8 mouse cellular contexts compared by ENCODE assay signal in the genomic region with DNA sequence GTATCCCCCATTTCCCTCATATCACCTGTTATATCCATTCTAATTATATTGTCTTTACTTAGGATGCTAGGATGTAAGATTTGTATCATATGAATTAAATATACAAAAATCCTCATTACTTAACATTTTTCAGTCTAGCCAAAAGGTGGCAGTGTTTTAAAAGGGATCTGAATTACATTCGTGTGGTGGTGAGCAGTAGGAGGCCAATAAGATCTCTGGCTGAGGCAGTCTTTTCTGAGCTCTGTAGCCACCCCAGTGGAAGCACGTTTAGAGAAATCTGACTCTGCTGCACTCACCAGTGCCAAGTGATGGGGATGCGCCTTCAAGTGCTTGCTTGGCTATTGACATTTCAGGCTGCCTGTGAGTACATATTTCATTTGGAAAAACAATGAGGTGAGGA.
A peak's percentile ranks its signal among the peaks of the same experiment; 100 is the strongest.
DNase-seq lines count a peak whose midpoint lies in the region; ATAC-seq and TF ChIP-seq lines count a peak whose summit lies in the region.
"Had no signal": no experiment of that assay in that cellular context is flagged by ENCODE, and none has a peak within 500 bp of the region (broad histone marks: within the 10 kb centered on the region; RNA-seq: fewer than 3 reads in every experiment).

No protein-coding gene starts in this region.

- WGBS in limb, embryonic 11.5 days = 16% methylated on average over 3 of the region's 3 CpGs
- WGBS in limb, embryonic 10.5 days = 14% methylated on average over 3 of the region's 3 CpGs
- 17% methylated on average over 3 of the region's 3 CpGs for WGBS in hindbrain, embryonic 13.5 days

- no peak overlapping the region for H3K9ac ChIP-seq in limb, embryonic 11.5 days (ENCODE audit: low read length)
- no peak overlapping the region for H3K9ac ChIP-seq in hindbrain, embryonic 13.5 days

- no peaks in the 10 kb centered on the region for H3K9me3 ChIP-seq in limb, embryonic 11.5 days (ENCODE audit: control insufficient read depth, low read length)
- H3K9me3 ChIP-seq in limb, embryonic 10.5 days (replicated peaks) = no peaks in the 10 kb centered on the region
- H3K9me3 ChIP-seq in hindbrain, embryonic 13.5 days = no peaks in the 10 kb centered on the region
- H3K9me3 ChIP-seq: megakaryocyte, embryonic 14.5 days had no signal

- ATAC-seq in limb, embryonic 11.5 days (ENCODE audit: insufficient number of reproducible peaks, low FRiP score, low TSS enrichment, low read depth) = peak; percentile 75; the same call in 1 of the 2 replicates
- peak; percentile 80; the same call in 1 of the 2 replicates for ATAC-seq in hindbrain, embryonic 13.5 days (ENCODE audit: low FRiP score)

- H3K27me3 ChIP-seq in limb, embryonic 11.5 days (ENCODE audit: control insufficient read depth, insufficient read depth, low read length) = no peaks in the 10 kb centered on the region
- no peaks in the 10 kb centered on the region for H3K27me3 ChIP-seq in limb, embryonic 10.5 days (ENCODE audit: low read depth, poor library complexity, severe bottlenecking)
- H3K27me3 ChIP-seq in hindbrain, embryonic 13.5 days = no peaks in the 10 kb centered on the region

- H3K4me2 ChIP-seq in limb, embryonic 11.5 days (ENCODE audit: low read depth, severe bottlenecking) = no peak overlapping the region
- H3K4me2 ChIP-seq in hindbrain, embryonic 13.5 days = no peak overlapping the region

- DNase-seq in limb, embryonic 11.5 days (ENCODE audit: low spot score) = peak; percentile 29
- no peak for DNase-seq in limb, embryonic 10.5 days (ENCODE audit: low spot score)
- peak; percentile 78 for DNase-seq in brain, embryonic 14.5 days (ENCODE audit: low read depth)
- peak; percentile 3 for DNase-seq in retina, postnatal 7 days (ENCODE audit: low read depth, low spot score)
- DNase-seq in MN1 (ENCODE audit: low spot score) = no peak
- DNase-seq in adrenal gland, postnatal 25 days = no peak

- H3K4me1 ChIP-seq in limb, embryonic 11.5 days (ENCODE audit: control insufficient read depth, insufficient read depth, low read length) = no peaks in the 10 kb centered on the region
- no peaks in the 10 kb centered on the region for H3K4me1 ChIP-seq in limb, embryonic 10.5 days
- no peaks in the 10 kb centered on the region for H3K4me1 ChIP-seq in hindbrain, embryonic 13.5 days (replicated peaks)
- H3K4me1 ChIP-seq: megakaryocyte, embryonic 14.5 days had no signal

- TF ChIP-seq POLR2A in brain, embryonic 14.5 days (IDR thresholded peaks at IDR 0.05; ENCODE audit: borderline replicate concordance, extremely low read depth, insufficient read depth, insufficient read length, poor library complexity, severe bottlenecking) = no peak

- peak; percentile 25; the same call in 1 of the 2 replicates for TF ChIP-seq CTCF in brain, embryonic 14.5 days (IDR thresholded peaks at IDR 0.05; ENCODE audit: borderline replicate concordance, extremely low read depth, insufficient read depth, insufficient read length)

- no peaks in the 10 kb centered on the region for H3K36me3 ChIP-seq in limb, embryonic 11.5 days (ENCODE audit: control insufficient read depth, insufficient read depth, low read length)
- no peaks in the 10 kb centered on the region for H3K36me3 ChIP-seq in limb, embryonic 10.5 days
- no peaks in the 10 kb centered on the region for H3K36me3 ChIP-seq in hindbrain, embryonic 13.5 days

- H3K4me3 ChIP-seq in limb, embryonic 11.5 days (ENCODE audit: low read depth, low read length) = no peak overlapping the region
- H3K4me3 ChIP-seq in limb, embryonic 10.5 days = no peak overlapping the region
- no peak overlapping the region for H3K4me3 ChIP-seq in hindbrain, embryonic 13.5 days
- H3K4me3 ChIP-seq: megakaryocyte, embryonic 14.5 days had no signal

- H3K27ac ChIP-seq in limb, embryonic 11.5 days (replicated peaks; ENCODE audit: low read depth, low read length) = no peak overlapping the region
- H3K27ac ChIP-seq in limb, embryonic 10.5 days = no peak overlapping the region
- H3K27ac ChIP-seq in hindbrain, embryonic 13.5 days = no peak overlapping the region

Comparison
In these comparisons a context has a peak if more than half of its experiments do, and no peak if none do; other contexts are left out.
1. DNase-seq: peak in limb, embryonic 11.5 days (single experiment), brain, embryonic 14.5 days (single experiment) and retina, postnatal 7 days (single experiment); none in limb, embryonic 10.5 days (single experiment), MN1 (single experiment) and adrenal gland, postnatal 25 days (single experiment).